Mouse (Mus musculus): ENCODE measurements around the gene Copb1.

DNA sequence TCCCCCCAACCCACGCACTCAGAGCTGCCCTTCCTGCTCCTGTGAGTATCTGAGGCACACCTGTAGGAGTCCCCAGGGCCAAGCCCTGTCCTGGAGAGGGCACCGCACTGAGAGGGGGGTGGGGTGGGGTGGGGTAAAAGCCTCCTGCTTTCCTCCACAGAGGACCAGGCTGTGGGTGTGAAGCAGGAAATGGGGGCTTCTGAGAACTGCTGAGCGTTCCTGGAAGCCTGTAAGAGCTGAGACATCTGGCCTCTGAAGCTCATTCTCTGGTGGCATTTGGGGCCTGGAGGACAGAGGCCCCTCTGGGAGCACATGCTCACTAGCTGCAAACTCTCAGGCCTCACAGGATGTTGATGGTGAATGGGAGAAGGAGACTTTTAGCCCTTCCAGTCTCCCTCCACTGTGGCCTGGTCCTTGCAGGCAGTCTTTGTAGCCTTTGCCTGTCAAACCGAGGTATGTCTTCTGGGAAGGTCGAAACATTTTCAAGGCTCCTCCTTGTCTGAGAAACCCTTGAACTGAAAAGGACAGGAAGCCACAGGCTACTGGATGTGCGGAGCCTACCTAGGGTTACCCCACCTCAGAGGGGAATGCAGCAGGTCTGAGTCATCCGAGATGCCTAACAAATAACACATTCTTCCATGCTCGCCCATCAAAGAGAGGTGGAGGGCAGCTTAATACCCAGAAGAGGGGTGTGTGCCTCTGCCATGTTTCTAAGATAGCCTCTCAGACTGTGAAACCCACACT, 83.0 kb downstream of the Copb1 start:
- no peak for TF ChIP-seq CTCF (IDR thresholded peaks at IDR 0.05; ENCODE audit: low read depth, low read length)
- no peak for TF ChIP-seq POLR2A (IDR thresholded peaks at IDR 0.05; ENCODE audit: insufficient read depth, low read length)
- TF ChIP-seq EP300 (IDR thresholded peaks at IDR 0.05; ENCODE audit: insufficient read depth, low read depth, low read length): peak; percentile 25; the same call in 1 of the 2 replicates

All from ES-Bruce4 (cell line).